Mouse (Mus musculus): ENCODE measurements around the gene Zfp446. TPM values are rescaled to one million over a fixed set of nuclear protein-coding genes. Genes with fewer than 3 reads are reported as not detected.

Zfp446 gene
- total RNA-seq, 1 experiment from 2014 or later = 6.0 TPM

DNA sequence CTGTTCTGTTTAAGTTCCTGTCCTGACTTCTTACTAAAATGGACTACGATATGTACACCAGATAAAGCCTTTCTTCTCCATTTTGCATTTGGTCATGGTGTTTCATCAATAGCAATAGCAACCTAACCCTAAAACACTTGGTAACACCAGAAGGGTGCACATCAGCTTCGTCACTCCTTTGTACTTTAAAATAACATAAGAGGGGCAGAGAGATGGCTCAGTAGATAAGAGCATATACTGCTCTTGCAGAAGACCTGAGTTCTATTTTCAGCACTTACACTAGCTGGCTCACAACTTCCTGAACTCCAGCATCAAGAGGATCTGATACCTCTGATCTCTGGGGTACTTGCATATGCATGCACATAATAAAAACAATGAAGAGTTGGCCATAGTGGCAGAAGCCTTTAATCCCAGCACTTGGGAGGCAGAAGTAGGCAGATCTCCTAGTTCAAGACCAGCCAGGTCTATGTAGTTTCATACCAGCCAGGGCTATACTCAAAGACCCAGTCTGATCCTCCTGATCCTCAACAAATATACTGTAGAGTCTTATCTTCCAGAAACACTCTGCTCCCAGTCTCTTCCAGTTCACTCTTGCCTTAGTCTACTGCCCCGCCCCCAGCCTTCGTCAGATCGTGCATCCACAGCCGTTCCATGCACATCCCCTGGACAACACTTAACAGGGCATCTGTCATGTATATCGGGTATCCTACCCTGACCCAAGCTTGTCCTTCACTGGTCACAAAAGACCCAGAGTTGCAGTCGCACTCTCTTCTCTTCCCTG is 10.0 kb downstream of the Zfp446 start:
- DNase-seq = no peak

- DNase-seq = peak; percentile 68
These were observed 14.6 kb downstream of the Zfp446 start for GRCm38 (mm10) chr7:12992222-12992621.

DNA sequence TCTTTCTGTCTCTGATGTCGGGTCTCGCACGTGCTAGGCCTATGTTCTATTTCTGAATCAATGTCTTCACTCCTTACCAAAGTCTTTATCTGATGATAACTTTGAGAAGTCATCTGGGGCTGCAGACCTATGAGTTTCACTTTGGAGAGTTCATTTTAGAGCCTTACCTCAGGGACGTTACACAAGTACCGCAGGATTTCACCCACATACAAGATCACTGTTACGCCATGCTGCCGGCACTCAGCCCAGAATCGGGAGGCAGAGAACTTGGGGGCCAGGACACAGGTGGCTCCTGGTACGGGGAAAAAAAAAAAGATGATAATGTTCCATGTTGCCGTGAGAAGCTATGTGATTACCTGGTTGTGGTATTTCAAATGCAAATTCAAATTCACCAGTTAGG is 15.5 kb downstream of the Zfp446 start:
- peak; percentile 26 for DNase-seq

DNA sequence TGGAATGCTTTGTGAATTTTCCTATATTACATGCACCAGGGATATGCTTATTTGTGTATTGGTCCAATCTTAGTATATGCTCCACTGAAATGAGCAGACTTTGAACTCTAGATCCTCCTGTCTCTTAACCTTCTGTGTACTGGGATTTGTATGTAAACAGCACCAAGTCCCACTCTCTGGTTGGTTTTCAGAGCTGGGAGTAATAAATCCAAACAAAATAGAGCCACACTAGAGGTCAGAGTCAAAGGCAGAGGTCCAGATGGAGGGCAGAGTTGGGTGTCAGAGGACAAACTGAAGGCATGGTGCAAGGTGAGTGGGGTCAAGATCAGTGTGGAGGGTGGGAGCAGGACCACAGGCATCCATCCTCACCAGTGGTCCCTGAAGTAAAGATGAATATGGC is 18.2 kb downstream of the Zfp446 start:
- DNase-seq = no peak

DNA sequence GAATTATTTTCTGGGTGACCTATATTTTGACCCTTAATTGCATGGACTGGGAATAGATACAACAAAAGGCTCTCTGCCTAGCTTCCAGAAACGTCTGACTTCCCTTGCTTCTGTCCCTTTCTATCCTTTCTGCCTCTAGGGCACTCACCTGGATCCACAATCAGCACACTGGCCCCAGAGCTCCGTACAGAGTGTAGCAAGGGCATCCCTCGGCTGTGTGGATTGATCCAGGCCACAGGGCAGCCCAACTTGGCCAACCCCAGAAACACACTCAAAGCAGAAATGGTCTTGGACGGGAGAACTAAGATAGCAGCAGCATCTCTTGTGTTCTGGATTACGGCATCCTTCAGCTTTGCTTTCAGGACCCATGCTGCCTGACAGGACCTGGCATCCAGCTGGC is 19.6 kb downstream of the Zfp446 start:
- DNase-seq = no peak

DNA sequence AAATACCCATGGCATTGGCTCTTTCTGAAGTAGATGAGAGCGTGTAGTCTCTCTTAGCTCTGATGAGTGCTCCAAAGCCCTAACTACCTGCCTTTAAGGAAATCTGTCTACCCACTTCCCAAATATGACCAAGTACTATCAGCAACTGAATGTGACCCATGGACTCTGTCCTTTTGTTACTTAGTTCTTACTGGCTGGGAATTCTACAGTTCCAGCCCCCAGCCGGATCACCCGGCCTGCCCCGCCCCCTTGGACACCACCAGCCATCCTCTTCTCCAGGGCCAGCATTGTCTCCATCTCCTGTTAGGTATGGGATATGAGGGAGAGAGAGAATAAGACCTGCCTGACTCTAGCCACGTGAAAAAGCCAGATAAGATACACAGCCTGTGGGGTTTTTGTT is 20.4 kb downstream of the Zfp446 start, which contains the start of gene Slc27a5:
Gene Slc27a5 (minus strand): TSS at position 140 of the 400 bp plus-strand sequence.
- no peak for DNase-seq

GRCm38 (mm10) chr7:12998851-12999250 is 21.2 kb downstream of the Zfp446 start, which contains the start of gene Trim28:
Gene Trim28 (plus strand): TSS chr7:12999114.
- no peak for DNase-seq

- no peak for DNase-seq
These were observed 23.9 kb downstream of the Zfp446 start for GRCm38 (mm10) chr7:13001584-13001983.

DNA sequence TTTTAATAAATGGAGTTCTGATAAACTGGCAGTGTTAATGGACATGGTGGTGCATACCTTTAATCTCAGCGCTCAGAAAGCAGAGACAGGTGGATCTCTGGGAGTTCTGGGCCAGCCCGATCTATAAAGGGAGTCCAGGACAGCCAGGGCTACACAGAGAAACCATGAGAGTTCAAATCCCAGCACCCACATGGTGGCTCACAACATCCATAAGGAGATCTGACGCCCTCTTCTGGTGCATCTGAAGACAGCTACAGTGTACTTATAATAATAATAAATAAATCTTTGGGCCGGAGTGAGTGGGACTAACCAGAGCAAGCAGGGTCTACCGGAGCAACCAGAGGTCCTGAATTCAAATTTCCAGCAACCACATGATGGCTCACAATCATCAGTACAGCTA is 25.7 kb downstream of the Zfp446 start:
- no peak for DNase-seq

DNA sequence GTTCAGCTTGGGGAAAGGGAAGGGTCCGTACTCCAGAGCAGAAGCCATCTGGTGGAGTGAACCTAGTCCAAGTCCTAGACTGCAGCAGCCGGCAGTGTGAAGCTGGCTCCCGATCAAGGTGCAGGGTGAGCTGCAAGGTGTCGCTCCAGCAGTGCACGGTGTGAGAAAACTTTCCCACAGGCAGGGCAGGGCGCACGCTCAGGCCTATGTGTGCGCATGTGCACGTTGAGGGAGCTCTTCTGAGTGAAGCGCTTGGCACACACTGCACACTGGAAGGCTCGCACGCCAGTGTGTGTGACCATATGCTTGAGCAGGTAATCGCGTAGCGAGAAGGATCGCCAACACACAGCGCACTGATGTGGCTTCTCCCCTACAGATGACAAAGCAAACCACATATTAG is 28.4 kb downstream of the Zfp446 start:
- DNase-seq = no peak

DNA sequence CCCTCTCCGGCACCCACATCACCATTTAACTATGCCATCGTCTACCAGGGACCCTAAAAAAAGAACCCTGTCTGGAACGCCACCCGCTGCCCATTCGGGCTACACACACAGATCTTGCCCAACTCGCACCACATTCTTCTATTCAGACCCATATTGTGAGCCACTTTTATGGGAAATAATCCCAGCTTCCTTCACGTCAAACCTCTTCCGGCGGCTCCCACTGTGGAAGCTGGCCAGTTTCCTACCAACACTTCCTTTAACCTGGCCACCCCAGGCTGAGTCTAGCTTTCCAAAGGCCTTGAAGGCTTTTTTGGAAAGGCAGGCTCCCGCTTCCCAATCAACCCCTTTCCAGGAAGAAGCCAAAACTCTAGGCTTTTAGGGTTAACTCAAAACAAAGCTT is 28.9 kb downstream of the Zfp446 start:
- no peak for DNase-seq

DNA sequence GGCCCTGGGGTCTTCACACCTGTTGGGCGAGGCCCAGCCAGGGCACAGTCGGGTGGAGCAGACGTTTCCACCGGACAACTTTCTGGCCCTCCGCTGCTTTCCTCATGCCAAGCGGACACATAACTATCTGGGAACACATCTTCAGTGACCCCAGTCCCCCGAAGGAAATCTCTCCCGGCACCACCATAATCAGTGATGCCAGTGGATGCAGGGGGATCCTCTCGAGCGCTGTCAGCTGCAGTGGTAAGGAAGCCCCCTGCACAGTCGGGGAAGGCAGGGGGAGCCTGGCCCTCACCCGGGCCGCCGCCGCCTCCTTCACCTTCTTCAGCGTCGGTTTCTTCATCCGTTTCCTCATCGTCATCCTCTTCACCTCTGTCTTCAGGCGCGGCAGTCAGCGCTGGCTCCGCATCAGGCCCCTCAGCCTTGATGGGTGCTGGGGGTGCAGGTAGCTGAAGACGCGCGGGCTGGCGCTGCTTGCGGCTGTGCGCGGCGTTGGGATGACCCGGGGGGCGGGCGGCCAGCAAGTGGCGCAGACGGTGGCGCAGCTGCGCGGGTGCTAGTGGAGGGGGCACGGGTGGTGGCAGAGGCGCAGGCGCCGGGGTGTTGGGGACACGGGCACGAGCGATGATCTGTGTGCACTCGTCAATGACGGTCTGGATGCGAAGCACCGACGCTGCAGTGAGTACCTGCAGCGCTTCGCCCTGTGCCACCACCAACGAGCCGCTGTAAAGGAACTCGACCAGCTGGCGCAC is 29.9 kb downstream of the Zfp446 start:
- no peak for DNase-seq

- peak; percentile 95 for DNase-seq
These were observed 31.7 kb downstream of the Zfp446 start for GRCm38 (mm10) chr7:13009143-13010004.

DNA sequence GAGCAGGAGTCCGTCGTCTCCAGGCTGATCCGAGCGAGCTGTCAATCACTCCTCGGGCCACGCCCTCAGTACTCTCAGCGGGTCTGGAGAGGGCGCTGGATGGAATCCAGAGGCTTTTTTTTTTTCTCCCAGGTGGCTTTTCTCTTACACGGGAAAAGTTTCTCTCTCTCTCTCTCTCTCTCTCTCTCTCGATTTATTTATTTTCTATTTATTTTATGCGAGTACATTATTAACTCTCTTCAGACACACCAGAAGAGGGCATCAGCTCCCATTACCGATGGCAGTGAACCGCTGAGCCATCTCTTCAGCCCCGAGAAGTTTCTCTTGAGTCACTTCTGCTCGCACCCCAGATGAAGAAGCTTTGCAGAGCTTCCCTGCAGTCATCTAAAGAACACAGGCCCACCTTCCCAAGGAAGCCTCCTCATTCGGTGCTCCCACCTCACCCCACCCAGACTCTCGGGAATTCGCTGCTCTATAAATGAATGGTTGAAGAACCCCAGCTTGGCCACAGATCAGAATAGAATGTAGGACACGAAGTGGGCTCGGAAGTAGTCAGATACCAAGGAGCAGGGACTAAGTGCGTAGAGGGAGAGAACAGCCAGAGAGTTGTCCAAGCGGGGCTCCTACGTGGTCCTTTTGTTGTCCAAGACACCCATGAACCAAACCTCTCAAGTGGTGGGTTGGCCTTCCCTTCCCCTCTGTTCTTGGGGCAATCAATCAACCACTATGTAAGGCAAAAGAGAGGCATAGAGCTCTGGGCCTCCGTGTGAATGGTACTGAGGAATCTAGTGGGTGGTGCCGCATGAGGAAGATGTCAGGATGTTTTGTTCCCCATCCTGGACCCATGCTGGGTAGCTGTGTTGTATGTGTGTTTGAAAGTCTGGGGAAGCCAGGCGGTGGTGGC is 32.6 kb downstream of the Zfp446 start, which contains the start of gene Zbtb45:
Gene Zbtb45 (minus strand): TSS at position 30 of the 904 bp plus-strand sequence.
- no peak for DNase-seq

- no peak for DNase-seq
These were observed 36.0 kb downstream of the Zfp446 start for GRCm38 (mm10) chr7:13013671-13014070.

DNA sequence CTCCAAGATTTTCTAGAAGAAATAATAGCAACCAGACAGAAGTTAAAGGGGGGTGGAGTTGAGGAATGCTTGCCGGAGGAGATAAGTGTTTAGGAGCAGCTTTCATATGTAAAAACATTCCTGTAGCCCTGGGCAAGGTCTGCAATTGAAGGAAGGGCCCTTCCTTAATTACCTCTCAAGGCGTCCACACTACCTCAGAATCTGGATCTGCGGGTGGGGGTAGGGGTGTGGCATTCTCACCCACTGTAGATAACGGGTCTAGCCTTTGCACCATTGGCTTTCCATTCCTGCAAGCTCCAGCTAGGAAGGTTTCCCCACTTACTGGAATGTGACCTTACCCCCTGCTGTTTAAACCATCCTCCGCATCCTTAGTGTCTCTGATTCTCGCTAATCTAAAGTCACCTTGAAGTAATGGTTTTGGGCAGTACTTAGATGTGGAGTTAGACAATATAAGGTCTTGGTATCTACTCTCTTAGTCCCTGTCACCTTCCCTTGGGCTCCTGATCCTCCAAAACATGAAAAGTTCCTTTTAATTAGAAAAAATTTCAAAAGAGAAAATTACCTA is 36.7 kb downstream of the Zfp446 start:
- DNase-seq = no peak

DNA sequence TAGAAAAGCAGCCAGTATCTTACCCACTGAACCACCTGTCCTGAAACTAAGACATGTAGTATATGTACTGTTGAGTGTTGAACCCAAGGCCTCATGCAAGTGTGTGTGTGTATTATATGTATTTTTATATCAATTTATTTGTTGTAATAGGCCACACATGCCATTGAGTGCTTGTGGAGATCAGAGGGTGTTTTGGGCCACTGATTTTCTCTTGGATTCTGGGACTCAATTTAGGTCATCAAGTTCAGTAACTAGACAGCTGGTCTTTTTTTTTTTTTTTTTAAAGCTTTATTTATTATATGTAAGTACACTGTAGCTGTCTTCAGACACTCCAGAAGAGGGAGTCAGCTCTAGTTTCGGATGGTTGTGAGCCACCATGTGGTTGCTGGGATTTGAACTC is 37.6 kb downstream of the Zfp446 start:
- DNase-seq = no peak

- peak; percentile 80 for DNase-seq
These were observed 45.3 kb downstream of the Zfp446 start for GRCm38 (mm10) chr7:13022773-13023535.

DNA sequence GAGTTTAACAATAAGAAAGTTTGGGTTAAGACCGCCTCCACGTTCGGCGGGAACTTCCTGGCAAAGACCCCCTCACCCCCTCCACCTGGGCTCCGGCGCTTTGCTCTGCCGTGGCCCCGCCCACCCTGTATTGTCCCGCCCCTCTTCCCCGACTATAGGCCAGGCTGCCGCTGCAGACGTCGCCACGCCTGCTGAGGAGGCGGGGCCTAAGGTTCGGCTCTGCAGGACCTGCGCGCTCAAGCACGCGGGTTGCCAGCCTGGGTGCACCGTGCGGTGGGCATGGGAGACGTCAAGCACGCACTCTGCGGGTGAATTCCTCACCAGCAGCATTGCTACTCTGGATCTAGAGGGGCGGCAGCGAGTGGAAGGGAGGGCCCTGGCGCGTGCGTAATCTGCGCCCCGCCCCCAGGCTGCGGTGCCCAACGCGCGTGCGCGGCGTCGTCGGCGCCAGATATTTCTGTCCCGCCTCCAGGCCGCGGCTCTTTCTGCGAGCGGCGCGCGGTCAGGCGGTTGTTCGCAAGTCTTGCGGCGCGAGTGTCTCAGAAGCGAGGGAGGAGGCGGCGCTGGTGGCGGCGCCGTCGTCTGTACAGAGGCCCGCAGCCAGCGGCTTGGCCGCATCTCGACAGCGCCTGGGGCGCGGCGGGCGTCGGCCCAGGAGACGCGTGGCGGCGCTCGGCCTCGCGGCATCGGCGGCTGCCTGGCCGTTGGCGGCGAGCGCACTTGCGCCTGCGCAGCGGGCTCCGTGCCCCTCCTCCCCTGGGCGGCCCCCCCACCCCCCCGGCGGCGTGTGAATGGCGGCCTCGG is 46.5 kb downstream of the Zfp446 start:
- DNase-seq = peak; percentile 94
